Mouse (Mus musculus): ENCODE measurements around the gene Cacna1g. TPM values are rescaled to one million over a fixed set of nuclear protein-coding genes. Genes with fewer than 3 reads are reported as not detected.
A peak's percentile ranks its signal among the peaks of the same experiment; 100 is the strongest.

The Cacna1g gene
- total and polyA plus RNA-seq, 2 experiments from 2014 or later, result 10.4 to 90.3 TPM

GRCm38 (mm10) chr11:94451091-94451773, 22.8 kb downstream of the Cacna1g start:
- no peaks in the 10 kb centered on the region for H3K27me3 ChIP-seq (ENCODE audit: insufficient read depth, low read length)
- no peaks in the 10 kb centered on the region for H3K36me3 ChIP-seq (ENCODE audit: insufficient read depth, low read length)
- no peak overlapping the region for H3K27ac ChIP-seq
- no peak overlapping the region for H3K9ac ChIP-seq (replicated peaks; ENCODE audit: low read length)
- ATAC-seq (no peak), DNase-seq (ENCODE audit: low spot score) (no peak)
- H3K9me3 ChIP-seq (ENCODE audit: low read length), result no peaks in the 10 kb centered on the region
- WGBS, result 68% methylated on average over 12 of the region's 12 CpGs
- TF ChIP-seq CTCF (IDR thresholded peaks at IDR 0.05; ENCODE audit: low read depth), result no peak
- H3K4me3 ChIP-seq (ENCODE audit: low read length), result no peak overlapping the region
- H3K4me2 ChIP-seq (ENCODE audit: low read depth, low read length), result no peak overlapping the region
- peaks cover 18% of the 10 kb centered on the region for H3K4me1 ChIP-seq (ENCODE audit: insufficient read depth, low read length)

DNA sequence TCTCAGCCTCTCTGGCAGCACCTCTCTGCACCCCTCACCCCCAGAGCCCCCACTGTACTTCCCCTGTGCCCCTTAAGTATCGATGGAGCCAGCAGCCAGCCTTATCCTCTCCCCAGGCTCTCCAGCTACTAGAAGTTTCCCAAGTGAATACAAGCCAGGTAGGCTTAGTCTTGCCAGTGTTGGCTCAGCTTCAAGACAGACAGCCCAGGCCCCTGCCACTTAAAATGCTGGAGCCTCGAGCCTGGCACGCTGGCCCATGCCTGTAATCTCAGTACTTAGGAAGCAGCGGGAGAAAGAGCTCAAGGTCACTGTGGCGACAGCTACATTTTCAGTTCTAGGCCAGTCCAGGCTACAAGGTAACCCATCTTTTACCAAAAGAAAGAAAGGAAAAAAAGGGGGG, 24.1 kb downstream of the Cacna1g start:
- WGBS, result 25% methylated on average over 5 of the region's 5 CpGs
- TF ChIP-seq CTCF (IDR thresholded peaks at IDR 0.05; ENCODE audit: low read depth), result no peak
- Histone ChIP-seq H3K27me3 (ENCODE audit: insufficient read depth, low read length) (no peaks in the 10 kb centered on the region), H3K9ac (replicated peaks; ENCODE audit: low read length) (no peak overlapping the region), H3K27ac (peak overlapping the region; percentile 58; the same call in 1 of the 2 replicates), H3K4me3 (ENCODE audit: low read length) (no peak overlapping the region), H3K4me1 (ENCODE audit: insufficient read depth, low read length) (peaks cover 22% of the 10 kb centered on the region), H3K4me2 (ENCODE audit: low read depth, low read length) (no peak overlapping the region), H3K36me3 (ENCODE audit: insufficient read depth, low read length) (no peaks in the 10 kb centered on the region), H3K9me3 (ENCODE audit: low read length) (no peaks in the 10 kb centered on the region)
- no peak for ATAC-seq
- no peak for DNase-seq (ENCODE audit: low spot score)

DNA sequence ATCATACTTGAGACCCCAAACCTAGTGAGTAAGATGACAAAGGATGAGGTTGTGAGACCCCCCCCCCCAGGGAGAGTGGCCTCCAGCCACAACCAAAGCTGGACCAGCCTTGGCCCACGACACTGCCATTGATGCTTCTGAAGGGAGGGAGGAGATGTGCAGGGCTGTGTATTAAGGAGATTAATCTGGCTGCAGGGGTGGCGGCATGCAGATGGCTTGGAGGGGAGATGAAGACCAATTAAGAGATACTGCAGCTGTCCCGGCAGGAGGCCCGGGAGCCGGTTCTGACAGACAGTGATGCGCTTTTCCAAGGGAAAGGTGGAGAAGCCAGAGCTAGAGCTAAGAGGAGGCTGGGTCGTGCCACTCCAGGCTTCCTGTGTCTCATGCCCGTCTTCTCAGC, 24.8 kb downstream of the Cacna1g start:
- Histone ChIP-seq H3K4me1 (ENCODE audit: insufficient read depth, low read length) (peaks cover 19% of the 10 kb centered on the region), H3K36me3 (ENCODE audit: insufficient read depth, low read length) (no peaks in the 10 kb centered on the region), H3K9ac (replicated peaks; ENCODE audit: low read length) (no peak overlapping the region), H3K27me3 (ENCODE audit: insufficient read depth, low read length) (no peaks in the 10 kb centered on the region), H3K9me3 (ENCODE audit: low read length) (no peaks in the 10 kb centered on the region), H3K4me3 (ENCODE audit: low read length) (no peak overlapping the region), H3K4me2 (ENCODE audit: low read depth, low read length) (no peak overlapping the region), H3K27ac (peak overlapping the region; percentile 58; the same call in 1 of the 2 replicates)
- no peak for TF ChIP-seq CTCF (IDR thresholded peaks at IDR 0.05; ENCODE audit: low read depth)
- WGBS, result 29% methylated on average over 8 of the region's 8 CpGs
- ATAC-seq (no peak), DNase-seq (ENCODE audit: low spot score) (no peak)

- no peak for TF ChIP-seq CTCF (IDR thresholded peaks at IDR 0.05; ENCODE audit: low read depth)
- Histone ChIP-seq H3K4me1 (ENCODE audit: insufficient read depth, low read length) (peaks cover 22% of the 10 kb centered on the region), H3K36me3 (ENCODE audit: insufficient read depth, low read length) (no peaks in the 10 kb centered on the region; the same call in 1 of the 2 replicates), H3K27me3 (ENCODE audit: insufficient read depth, low read length) (no peaks in the 10 kb centered on the region), H3K4me3 (ENCODE audit: low read length) (no peak overlapping the region), H3K9me3 (ENCODE audit: low read length) (no peaks in the 10 kb centered on the region), H3K9ac (replicated peaks; ENCODE audit: low read length) (no peak overlapping the region), H3K4me2 (ENCODE audit: low read depth, low read length) (no peak overlapping the region), H3K27ac (no peak overlapping the region)
- ATAC-seq, result no peak
- WGBS, result 9% methylated on average over 3 of the region's 3 CpGs
- DNase-seq (ENCODE audit: low spot score), result no peak
Measured at GRCm38 (mm10) chr11:94447017-94447416, 27.0 kb downstream of the Cacna1g start.

DNA sequence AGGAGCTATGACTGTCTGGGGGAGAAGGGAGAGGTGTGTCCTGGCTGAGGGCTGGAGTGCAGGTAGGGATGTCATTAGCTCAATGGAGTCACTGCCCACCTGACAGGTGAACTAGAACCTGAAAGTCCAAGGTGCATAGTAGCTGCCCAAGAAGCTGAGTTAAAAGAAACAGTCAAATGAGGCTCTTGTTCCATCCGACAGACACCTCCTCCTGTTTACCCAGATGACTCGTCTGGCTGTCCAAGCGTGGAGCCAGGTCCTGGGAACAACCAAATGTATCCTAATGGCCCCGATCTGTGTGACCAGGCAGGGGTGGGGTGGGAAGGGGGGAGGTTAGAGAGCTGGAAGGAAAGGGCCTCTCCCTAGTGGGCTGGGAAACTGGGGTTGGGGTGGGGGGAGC, 28.7 kb downstream of the Cacna1g start:
- DNase-seq (ENCODE audit: low spot score), result no peak

GRCm38 (mm10) chr11:94444829-94445228, 29.2 kb downstream of the Cacna1g start:
- H3K4me1 ChIP-seq (ENCODE audit: insufficient read depth, low read length), result peaks cover 29% of the 10 kb centered on the region; the same call in 1 of the 2 replicates
- H3K36me3 ChIP-seq (ENCODE audit: insufficient read depth, low read length), result no peaks in the 10 kb centered on the region; the same call in 1 of the 2 replicates
- no peak overlapping the region for H3K4me3 ChIP-seq (ENCODE audit: low read length)
- no peak for ATAC-seq
- no peak overlapping the region for H3K27ac ChIP-seq
- 39% methylated on average over 5 of the region's 5 CpGs for WGBS
- H3K9me3 ChIP-seq (ENCODE audit: low read length), result no peaks in the 10 kb centered on the region
- H3K27me3 ChIP-seq (ENCODE audit: insufficient read depth, low read length), result no peaks in the 10 kb centered on the region
- H3K9ac ChIP-seq (replicated peaks; ENCODE audit: low read length), result no peak overlapping the region
- no peak for TF ChIP-seq CTCF (IDR thresholded peaks at IDR 0.05; ENCODE audit: low read depth)
- DNase-seq (ENCODE audit: low spot score), result no peak
- no peak overlapping the region for H3K4me2 ChIP-seq (ENCODE audit: low read depth, low read length)

More for the DNA sequence above, 28.7 kb downstream of the Cacna1g start:
- no peak for ATAC-seq
- no peak overlapping the region for H3K4me3 ChIP-seq (ENCODE audit: low read length)
- 37% methylated on average over 4 of the region's 4 CpGs for WGBS
- 0 out of 2 replicates have a peak overlapping the region, but pooled peaks have one; percentile 26 for H3K27ac ChIP-seq
- no peaks in the 10 kb centered on the region for H3K27me3 ChIP-seq (ENCODE audit: insufficient read depth, low read length)
- H3K9me3 ChIP-seq (ENCODE audit: low read length), result no peaks in the 10 kb centered on the region
- H3K36me3 ChIP-seq (ENCODE audit: insufficient read depth, low read length), result no peaks in the 10 kb centered on the region; the same call in 1 of the 2 replicates
- no peak overlapping the region for H3K4me2 ChIP-seq (ENCODE audit: low read depth, low read length)
- no peak for TF ChIP-seq CTCF (IDR thresholded peaks at IDR 0.05; ENCODE audit: low read depth)
- H3K9ac ChIP-seq (replicated peaks; ENCODE audit: low read length), result no peak overlapping the region
- peaks cover 29% of the 10 kb centered on the region; the same call in 1 of the 2 replicates for H3K4me1 ChIP-seq (ENCODE audit: insufficient read depth, low read length)

DNA sequence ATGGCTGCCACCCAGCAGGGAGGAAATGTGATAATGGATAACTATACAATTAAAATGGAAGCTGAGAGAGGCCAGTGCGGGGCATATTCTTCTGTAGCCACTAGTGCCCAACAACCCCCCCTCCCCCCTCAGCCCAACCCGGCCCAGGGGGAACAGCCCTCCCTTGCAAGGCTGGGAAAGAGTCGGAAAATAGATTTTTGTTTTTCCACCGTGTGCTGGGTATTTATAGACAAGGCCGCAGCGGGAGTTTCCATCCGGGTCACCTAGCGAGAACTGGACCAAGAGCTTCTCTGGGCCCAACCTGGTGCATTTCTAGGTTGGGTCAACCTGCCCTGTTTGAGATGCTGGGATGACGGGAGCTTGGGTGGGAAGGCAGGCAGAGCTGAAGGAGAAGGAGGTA, 32.2 kb downstream of the Cacna1g start:
- no peak for ATAC-seq
- Histone ChIP-seq H3K36me3 (ENCODE audit: insufficient read depth, low read length) (no peaks in the 10 kb centered on the region; the same call in 1 of the 2 replicates), H3K4me3 (ENCODE audit: low read length) (no peak overlapping the region), H3K9me3 (ENCODE audit: low read length) (no peaks in the 10 kb centered on the region), H3K4me2 (ENCODE audit: low read depth, low read length) (no peak overlapping the region), H3K27me3 (ENCODE audit: insufficient read depth, low read length) (no peaks in the 10 kb centered on the region), H3K27ac (0 out of 2 replicates have a peak overlapping the region, but pooled peaks have one; percentile 11), H3K4me1 (ENCODE audit: insufficient read depth, low read length) (peaks cover 24% of the 10 kb centered on the region; the same call in 1 of the 2 replicates), H3K9ac (replicated peaks; ENCODE audit: low read length) (no peak overlapping the region)
- no peak for DNase-seq (ENCODE audit: low spot score)
- TF ChIP-seq CTCF (IDR thresholded peaks at IDR 0.05; ENCODE audit: low read depth), result no peak
- WGBS, result 48% methylated on average over 9 of the region's 9 CpGs

Data from hindbrain, postnatal 0 days (tissue).